Mouse (Mus musculus) gastrocnemius, postnatal 36 days (tissue): ENCODE measurements around the gene Cdh13. TPM values are rescaled to one million over a fixed set of nuclear protein-coding genes. Genes with fewer than 3 reads are reported as not detected.

ENCODE experiments used
- DNase-seq, 2 experiments: peaks; one replicate each; pipeline ENCODE4 v3.0.0; 2022
- intact Hi-C: fragments of 180-260 bp; cut with DNase I; formaldehyde crosslinking; loops from one replicate; pipeline ENCODE4 v1.15.1; 2025
- total RNA-seq, 2 experiments: library from RNA; stranded (reverse); gene quantifications; 2 replicates each; pipeline ENCODE4 v1.2.3; 2021

The Cdh13 gene
- total RNA-seq, 2 experiments from 2014 or later, result 110 to 120 TPM

- no peak for DNase-seq
- intact Hi-C loops, result no loop called here
These were observed 844.3 kb downstream of the Cdh13 start for GRCm38 (mm10) chr8:119127841-119128240.

DNA sequence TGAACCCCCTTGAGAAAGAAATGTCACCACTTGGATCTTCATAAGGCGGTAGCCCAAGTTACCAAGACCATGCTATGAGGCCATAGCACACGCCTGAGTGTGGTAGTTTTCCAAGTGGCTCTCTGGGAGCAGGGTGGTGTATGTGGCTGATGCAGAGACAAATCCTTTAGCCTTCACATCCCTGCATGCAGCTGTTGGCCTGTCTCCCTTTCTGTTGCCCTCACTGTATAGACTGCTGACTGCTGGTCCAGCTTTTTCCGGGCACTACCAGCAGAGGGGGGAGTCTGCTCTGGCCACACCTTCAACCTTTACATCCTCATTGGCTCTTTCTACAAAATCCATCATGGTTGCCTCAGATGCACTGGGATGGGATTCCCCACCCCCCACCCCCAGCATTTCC lies 844.7 kb downstream of the Cdh13 start:
- intact Hi-C loops, result no loop called here
- DNase-seq, result no peak

- no peak for DNase-seq
- intact Hi-C loops, result no loop called here
These were observed 873.0 kb downstream of the Cdh13 start for GRCm38 (mm10) chr8:119156454-119156921.

DNA sequence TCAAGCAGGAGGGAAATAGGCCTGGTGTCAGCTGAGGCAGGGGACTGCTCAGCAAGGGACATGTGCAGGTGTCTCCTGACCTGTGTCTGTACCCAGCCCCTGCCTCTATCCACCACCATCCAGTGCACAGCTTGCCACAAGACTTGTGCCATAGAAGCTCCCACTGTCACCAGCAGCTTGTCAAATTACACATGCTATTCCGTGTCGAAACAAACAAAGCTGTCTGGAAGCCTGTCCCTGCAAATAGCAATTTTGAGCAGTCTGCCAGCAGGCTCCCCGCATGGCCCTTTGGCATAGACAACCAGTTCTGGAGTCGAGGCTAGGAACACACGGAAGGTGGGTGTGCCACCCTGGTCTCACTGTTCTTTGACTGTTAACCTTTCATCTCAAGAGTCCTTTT lies 875.1 kb downstream of the Cdh13 start:
- no peak for DNase-seq

DNA sequence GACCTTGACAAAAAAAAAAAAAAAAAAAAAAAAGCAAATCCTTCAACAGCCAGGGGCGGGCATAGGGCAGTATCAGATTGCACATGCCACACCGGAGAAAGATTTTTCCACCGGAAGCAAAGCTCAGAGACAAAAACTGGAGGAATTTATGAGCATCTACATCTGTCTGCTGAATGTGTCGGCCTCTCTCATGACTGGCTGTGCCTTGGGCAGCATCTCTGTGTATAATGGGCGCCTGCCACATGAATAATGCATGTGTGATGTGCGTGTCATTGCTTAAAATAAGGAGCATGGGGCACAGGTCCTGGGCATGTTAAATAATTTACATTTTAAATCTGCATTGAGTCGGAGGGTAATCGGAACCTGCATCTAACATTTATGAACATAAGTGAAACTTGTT lies 876.3 kb downstream of the Cdh13 start:
- intact Hi-C loops, result no loop called here
- no peak for DNase-seq

More for the DNA sequence above, 875.1 kb downstream of the Cdh13 start:
- intact Hi-C loops, result no loop called here

DNA sequence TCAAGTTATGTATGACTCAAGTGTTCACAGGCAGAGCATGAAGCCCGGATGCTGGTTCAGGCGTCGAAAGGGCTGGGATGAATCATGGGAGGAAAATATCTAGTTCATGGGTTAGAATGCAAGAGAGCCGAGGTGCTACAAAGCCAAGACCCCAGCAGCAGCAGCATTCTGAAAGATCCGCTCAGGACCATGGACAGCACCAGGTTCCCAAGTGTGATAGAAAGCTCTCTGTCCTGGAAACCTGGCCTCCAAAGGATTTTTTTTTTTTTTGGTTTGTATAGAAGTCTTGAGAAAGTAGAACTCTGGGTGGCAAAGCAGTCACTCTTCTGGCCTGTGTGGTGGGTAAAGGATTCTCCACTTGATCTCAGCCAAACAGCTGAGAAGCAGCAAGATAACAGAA lies 880.5 kb downstream of the Cdh13 start:
- DNase-seq, result no peak
- intact Hi-C loops, result no loop called here

DNA sequence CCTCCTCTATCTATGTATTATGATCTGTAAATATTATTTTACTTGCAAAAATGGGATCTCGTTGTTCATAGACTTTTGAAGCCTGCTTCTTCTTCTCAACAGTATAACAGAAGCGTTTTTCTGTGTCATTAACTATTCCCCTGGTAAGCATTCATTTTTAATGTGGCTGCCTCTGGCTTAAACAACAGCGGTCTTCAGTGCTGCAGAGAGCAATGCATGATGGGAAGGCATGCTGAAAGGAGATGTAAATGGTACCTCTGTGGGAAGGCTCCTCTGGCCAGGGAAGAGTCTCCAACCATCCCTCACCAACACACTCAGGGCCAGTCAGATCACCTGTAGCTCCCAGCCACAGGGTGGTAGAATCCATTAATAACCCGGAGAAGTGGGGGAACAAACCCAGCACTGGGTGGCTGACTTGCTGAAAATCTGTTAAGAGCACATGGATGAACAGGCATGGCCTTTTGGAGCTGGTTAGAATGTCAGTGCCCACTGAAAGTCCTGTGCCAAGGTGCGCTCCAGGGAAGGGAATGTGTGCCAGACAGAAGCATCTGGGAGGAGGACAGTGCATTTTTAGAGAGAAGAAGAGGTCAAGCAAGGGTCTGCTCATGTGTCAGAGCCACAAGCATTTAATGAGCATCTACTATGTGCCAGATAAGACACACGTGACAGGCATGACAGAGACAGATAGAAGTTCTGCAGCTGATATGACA lies 893.8 kb downstream of the Cdh13 start:
- no peak for DNase-seq
- intact Hi-C loops, result no loop called here

GRCm38 (mm10) chr8:119180626-119181025 lies 897.1 kb downstream of the Cdh13 start:
- DNase-seq, result no peak

DNA sequence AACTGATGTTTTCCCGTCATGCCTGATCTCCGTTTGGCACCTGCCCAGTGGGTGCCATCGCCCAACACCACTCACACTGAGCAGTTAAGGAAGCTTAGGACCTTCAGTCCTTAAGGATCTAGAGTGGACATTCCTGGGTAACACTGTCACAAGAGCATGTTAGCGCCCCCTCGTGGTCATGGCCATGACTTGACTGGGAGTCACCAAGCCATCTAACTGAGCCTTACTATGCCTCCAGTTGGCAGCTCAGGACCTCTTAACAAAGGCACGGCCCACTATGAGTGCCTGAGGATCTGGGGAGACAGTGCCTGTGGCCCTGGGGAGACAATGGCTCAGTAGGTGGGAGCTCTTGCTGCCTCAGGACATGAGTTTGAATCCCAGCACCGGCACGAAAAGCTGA lies 912.2 kb downstream of the Cdh13 start:
- intact Hi-C loops, result no loop called here
- no peak for DNase-seq

More at GRCm38 (mm10) chr8:119180626-119181025, 897.1 kb downstream of the Cdh13 start:
- intact Hi-C loops, result no loop called here

DNA sequence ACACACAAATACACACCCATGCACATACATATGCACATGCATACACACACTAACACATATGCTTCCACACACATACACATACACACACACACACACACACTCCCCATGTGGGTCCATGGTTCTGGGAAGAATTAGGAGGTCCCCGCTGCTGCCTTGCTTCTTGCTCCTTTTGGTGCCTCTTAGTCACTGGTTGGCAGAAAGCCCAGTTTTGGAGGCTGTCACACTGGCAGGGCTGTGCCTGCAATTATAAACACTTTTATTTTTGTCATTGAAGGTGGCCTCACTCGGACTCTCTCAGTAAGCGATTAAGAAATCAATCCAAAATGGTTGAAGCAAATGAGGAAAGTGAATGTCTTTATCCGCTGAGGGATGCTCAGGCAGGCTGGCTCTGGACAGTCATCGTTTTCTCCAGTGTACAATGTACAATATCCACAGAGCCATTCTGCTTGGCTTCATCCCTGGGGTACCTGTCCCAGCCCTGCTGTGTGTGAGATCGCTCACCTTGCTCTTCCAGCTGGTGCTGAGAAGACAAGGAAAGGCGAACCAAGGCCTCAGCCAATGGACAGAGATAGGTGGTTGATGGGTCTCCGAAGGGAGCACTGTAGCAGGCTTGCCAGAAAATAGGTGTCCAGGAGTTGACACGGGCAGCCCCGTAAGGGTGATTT lies 913.1 kb downstream of the Cdh13 start:
- no peak for DNase-seq

GRCm38 (mm10) chr8:119208567-119208966 lies 925.0 kb downstream of the Cdh13 start:
- DNase-seq, result no peak
- intact Hi-C loops, result no loop called here

More for the DNA sequence above, 913.1 kb downstream of the Cdh13 start:
- intact Hi-C loops, result no loop called here

DNA sequence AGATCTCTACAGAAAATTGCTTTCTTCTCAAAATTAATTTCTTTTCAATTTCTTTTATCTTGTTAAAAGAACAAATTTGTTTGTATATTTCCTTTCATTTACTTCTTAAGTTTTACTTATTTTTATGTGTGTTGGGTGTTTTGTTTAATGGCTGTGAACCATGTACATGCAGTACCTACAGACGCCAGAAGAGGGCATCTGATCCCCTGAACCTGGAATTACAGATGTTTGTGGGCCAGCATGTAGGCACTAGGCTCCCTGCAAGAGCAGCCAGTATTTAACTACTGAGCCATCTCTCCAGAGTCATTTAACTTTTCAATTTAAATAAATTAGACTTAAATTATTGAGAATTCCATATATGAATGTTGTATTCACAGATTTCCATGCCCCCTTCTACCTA lies 941.0 kb downstream of the Cdh13 start:
- peak in 1 of 2 experiments; percentile 28 for DNase-seq
- intact Hi-C loops, result loop anchor here (2.0 to 10.0 kb wide), 2 partner anchors 74 to 160 kb away; no protein-coding TSS in a partner anchor

GRCm38 (mm10) chr8:119245181-119245580 lies 961.6 kb downstream of the Cdh13 start:
- no peak for DNase-seq
- intact Hi-C loops, result no loop called here

DNA sequence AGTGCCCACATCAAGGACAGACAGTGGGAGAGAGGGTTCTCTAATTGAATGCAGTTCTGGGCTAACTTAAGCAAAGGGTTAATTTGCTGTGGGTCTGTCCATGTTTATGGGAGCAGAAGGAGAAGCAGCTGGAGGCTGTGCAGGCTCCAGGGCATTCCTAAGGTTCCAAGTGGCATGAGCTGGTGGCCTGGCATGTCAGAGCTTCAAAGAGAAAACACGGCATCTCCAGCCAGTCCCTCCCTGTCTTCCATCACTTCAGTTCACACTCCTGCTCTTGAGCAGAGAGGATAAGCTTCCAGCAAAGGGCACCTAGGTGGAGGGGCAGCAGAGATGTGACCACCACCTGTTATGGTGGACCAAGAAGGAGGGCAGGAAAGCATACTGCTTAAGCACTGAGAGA lies 962.1 kb downstream of the Cdh13 start:
- DNase-seq, result no peak
- intact Hi-C loops, result no loop called here

GRCm38 (mm10) chr8:119254358-119254757 lies 970.8 kb downstream of the Cdh13 start:
- DNase-seq, result no peak
- intact Hi-C loops, result no loop called here

DNA sequence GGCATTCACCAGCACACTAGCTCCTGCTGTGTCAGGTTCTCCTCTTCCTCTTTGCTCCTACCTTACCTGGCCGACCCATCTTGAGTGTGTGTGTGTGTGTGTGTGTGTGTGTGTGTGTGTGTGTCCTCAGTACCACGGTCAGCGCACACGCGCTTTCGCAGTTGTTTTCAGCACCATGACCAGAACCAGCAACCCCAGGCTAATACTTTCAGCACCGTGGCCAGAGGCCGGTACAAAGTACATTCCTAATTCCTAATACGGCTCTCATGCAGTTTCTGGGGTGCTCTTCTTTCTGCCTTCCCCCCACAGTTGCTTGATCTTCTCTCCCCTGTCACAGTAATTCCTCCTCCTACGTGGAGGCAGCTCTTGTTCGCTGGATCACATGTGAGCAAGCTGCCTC lies 975.1 kb downstream of the Cdh13 start:
- intact Hi-C loops, result no loop called here
- DNase-seq, result no peak

DNA sequence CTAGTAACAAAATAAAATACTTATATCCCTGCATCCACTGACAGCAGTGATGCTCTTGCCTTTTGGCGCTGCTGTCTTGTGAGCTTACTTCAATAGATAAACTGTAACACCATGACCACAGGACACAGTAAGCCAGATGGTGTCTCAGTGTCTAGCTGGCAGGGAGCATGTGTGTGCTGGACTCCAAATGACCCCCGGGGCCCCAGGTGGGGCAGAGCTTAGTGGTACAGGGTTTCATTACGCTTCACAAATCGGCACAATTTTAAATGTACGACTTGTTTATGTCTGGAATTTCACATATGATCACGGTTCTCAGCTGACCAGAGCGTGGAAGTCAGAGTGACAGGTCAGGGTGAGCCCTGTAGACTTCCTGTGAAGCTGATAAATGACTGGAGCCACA lies 980.2 kb downstream of the Cdh13 start:
- no peak for DNase-seq
- intact Hi-C loops, result no loop called here

- DNase-seq, result no peak
- intact Hi-C loops, result no loop called here
These were observed 982.8 kb downstream of the Cdh13 start for GRCm38 (mm10) chr8:119266304-119266703.

GRCm38 (mm10) chr8:119269576-119269975 lies 986.0 kb downstream of the Cdh13 start:
- intact Hi-C loops, result no loop called here

GRCm38 (mm10) chr8:119270371-119270770 lies 986.8 kb downstream of the Cdh13 start:
- DNase-seq, result no peak
- intact Hi-C loops, result no loop called here

More at GRCm38 (mm10) chr8:119269576-119269975, 986.0 kb downstream of the Cdh13 start:
- DNase-seq, result no peak

- no peak for DNase-seq
- intact Hi-C loops, result no loop called here
These were observed 989.4 kb downstream of the Cdh13 start for GRCm38 (mm10) chr8:119272891-119273290.

- intact Hi-C loops, result no loop called here
- DNase-seq, result no peak
These were observed 991.9 kb downstream of the Cdh13 start for GRCm38 (mm10) chr8:119275442-119275841.
